Mouse (Mus musculus): ENCODE measurements around the gene Prss57. TPM values are rescaled to one million over a fixed set of nuclear protein-coding genes. Genes with fewer than 3 reads are reported as not detected.

Gene Prss57
- 0.17 and 0.19 TPM in 2 replicates for polyA plus RNA-seq (2012; rRNA removed; ENCODE audit: low replicate concordance)

DNA sequence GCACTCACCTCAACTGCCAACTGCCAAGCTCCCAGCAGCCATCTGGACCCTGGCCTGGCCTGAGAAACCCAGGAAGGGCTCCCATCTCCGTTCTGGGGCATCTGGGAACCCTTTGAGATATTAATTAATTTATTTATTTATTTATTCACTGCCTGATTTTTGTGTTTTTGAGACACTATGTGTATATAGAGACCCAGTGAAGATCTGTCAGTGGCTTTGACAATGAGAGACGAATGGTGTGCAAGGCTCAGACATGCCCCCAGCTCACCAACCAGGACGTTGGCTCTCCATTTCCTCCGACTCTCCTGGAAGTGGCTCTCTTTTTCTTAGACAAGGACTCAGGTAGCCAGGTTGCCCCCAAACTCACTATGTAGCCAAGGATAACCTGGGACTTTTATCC is at the start of gene Prss57:
TSS of gene Prss57 (minus strand) at position 101 of the 400 bp plus-strand sequence.

GRCm38 (mm10) chr10:79820782-79821181 is 30.0 kb upstream of the Prss57 start, which contains the start of gene Misp:
Gene Misp, plus strand, starts transcription at chr10:79820989.

GRCm38 (mm10) chr10:79793051-79793737 is 2.4 kb upstream of the Prss57 start, which contains the start of gene Palm:
Gene Palm, plus strand, starts transcription at chr10:79793572.

DNA sequence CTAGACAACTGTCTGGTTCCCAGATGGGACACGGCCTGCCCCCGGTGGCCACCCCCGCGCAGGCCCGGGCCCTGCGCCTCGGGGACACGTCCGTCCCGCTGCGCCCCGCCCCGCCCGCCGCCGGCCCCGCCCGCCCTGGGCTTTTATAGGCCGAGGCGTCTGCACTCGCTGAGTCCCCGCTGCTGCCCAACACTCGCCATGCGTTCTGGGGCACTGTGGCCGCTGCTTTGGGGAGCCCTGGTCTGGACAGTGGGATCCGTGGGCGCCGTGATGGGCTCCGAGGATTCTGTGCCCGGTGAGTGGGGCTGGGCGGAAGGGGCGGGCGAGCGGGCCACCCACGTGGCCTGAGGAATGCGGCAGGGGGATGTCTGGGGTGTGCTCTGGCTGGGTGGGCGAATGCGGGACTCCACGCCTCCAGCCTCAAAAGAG is 13.6 kb downstream of the Prss57 start, which contains the start of gene Fstl3:
TSS of gene Fstl3 (plus strand) at position 170 of the 429 bp plus-strand sequence.

DNA sequence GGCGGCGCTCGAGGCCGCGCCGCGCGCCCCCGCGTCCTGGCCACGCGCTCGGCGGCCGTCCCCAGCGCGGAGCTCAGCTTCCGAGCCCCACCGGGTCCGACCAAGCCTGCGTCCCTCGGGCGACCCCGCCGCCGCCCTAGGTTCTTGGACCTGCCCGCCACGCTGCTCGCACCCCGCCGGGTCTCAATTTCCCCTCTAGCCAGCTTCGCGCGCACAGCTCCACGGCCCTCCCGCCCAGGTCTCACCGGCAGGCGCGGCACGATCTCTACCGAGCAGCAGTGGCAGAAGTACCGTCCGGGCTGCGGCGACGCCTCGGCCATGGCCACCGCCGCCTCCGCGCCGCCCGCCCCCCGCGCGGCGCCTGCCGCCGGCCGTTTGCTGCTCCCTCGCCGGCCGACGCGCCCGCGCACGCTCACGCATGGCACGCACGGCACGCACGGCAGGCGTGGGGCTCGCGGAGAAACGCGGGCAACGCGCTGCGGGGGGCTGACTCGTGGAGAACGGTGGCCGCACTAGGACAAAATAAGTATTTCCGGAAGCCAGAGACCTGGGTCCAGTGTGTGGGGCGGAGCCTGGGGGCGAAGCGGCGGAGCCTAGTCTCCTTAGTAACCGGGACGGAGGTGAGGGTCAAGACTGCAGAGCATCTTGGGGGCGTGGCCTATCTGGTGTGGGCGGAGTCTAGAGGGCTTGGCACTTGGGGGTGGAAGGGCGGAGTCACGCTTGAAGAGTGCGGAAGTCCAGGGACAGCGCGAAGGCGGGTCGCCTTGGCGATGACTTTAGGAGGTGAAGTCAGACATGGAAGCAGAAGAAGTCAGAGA is 24.0 kb downstream of the Prss57 start, which contains the start of gene Rnf126:
TSS of gene Rnf126 (minus strand) at position 445 of the 818 bp plus-strand sequence.

GRCm38 (mm10) chr10:79754856-79755516 is 35.8 kb downstream of the Prss57 start, which contains the start of gene Fgf22:
Gene Fgf22, plus strand, starts transcription at chr10:79755076.

DNA sequence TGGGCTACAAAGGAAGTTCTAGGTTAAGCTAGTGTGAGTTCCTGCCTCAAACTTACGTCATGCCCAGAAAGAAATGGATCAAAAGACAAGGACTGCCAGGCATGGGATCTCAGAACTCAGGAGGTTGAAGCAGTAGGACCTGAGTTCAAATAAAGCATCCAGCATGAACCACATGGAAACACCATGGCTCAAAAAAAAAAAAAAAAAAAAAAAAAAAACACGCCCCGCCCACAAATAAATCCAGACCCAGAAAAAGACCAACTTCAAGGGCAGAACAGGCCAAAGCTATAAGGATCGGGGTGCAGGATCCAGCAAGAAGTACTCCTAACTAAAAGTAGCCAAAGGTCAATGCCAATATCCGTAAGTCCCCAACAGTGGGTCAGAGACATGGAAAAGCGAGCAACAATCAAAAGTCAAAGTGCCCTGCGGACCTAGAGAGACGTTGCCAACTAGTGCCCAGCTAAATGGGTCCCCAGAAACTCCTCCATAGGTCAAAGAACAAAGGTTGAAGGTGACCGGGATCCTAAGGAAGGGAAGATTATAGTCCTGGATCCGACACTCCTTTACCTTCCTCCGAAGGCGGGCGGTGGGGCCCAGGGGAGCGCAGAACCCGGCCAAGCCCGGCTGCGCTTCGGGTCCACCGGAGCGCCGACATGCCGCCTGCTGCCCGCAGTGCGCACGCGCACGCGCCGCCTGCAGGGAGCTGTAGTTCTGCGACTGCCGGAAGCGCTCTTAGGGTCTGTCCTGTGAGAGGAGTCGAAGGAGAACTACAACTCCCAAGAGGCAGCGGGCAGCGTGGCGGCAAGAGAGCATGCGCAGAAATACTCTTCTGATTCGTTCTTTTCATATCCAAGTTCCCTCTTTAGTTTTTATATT is 44.6 kb downstream of the Prss57 start, which contains the start of gene Polrmt:
TSS of gene Polrmt (minus strand) at position 684 of the 876 bp plus-strand sequence.

Other genes starting within 250 kb of the Prss57 start
- 50.2 and 106 TPM in 2 replicates for gene Mier2, start 235.8 kb downstream of the Prss57 start, polyA plus RNA-seq (2012; rRNA removed; ENCODE audit: low replicate concordance)
- not detected in 2 replicates for gene Theg, start 203.6 kb downstream of the Prss57 start, polyA plus RNA-seq (2012; rRNA removed; ENCODE audit: low replicate concordance)
- gene C2cd4c, start 176.9 kb downstream of the Prss57 start, polyA plus RNA-seq (2012; rRNA removed; ENCODE audit: low replicate concordance): 0.11 and 0.67 TPM in 2 replicates
- 11.9 and 35.3 TPM in 2 replicates for gene Shc2, start 153.0 kb downstream of the Prss57 start, polyA plus RNA-seq (2012; rRNA removed; ENCODE audit: low replicate concordance)
- gene Odf3l2, start 145.2 kb downstream of the Prss57 start, polyA plus RNA-seq (2012; rRNA removed; ENCODE audit: low replicate concordance): not detected in 2 replicates
- gene Madcam1, start 126.4 kb downstream of the Prss57 start, polyA plus RNA-seq (2012; rRNA removed; ENCODE audit: low replicate concordance): 0.35 and 0.63 TPM in 2 replicates
- gene Tpgs1, start 121.6 kb downstream of the Prss57 start, polyA plus RNA-seq (2012; rRNA removed; ENCODE audit: low replicate concordance): 53.3 and 65.9 TPM in 2 replicates
- gene Cdc34, start 108.8 kb downstream of the Prss57 start, polyA plus RNA-seq (2012; rRNA removed; ENCODE audit: low replicate concordance): 199 and 244 TPM in 2 replicates
- 0.96 and 1.0 TPM in 2 replicates for gene Gzmm, start 101.9 kb downstream of the Prss57 start, polyA plus RNA-seq (2012; rRNA removed; ENCODE audit: low replicate concordance)
- 629 and 760 TPM in 2 replicates for gene Bsg, start 86.5 kb downstream of the Prss57 start, polyA plus RNA-seq (2012; rRNA removed; ENCODE audit: low replicate concordance)
- gene Hcn2, start 74.3 kb downstream of the Prss57 start, polyA plus RNA-seq (2012; rRNA removed; ENCODE audit: low replicate concordance): 2.0 and 3.2 TPM in 2 replicates
- 53.4 and 66.9 TPM in 2 replicates for gene Polrmt, start 44.4 kb downstream of the Prss57 start, polyA plus RNA-seq (2012; rRNA removed; ENCODE audit: low replicate concordance)
- gene Fgf22, start 35.9 kb downstream of the Prss57 start, polyA plus RNA-seq (2012; rRNA removed; ENCODE audit: low replicate concordance): 0.26 TPM in 1 of 2 replicates, not detected in the other
- gene Rnf126, start 24.0 kb downstream of the Prss57 start, polyA plus RNA-seq (2012; rRNA removed; ENCODE audit: low replicate concordance): 70.2 and 152 TPM in 2 replicates
- gene Fstl3, start 13.7 kb downstream of the Prss57 start, polyA plus RNA-seq (2012; rRNA removed; ENCODE audit: low replicate concordance): 48.7 and 48.9 TPM in 2 replicates
- 79.5 and 127 TPM in 2 replicates for gene Palm, start 2.6 kb upstream of the Prss57 start, polyA plus RNA-seq (2012; rRNA removed; ENCODE audit: low replicate concordance)
- 0.53 and 9.3 TPM in 2 replicates for gene Misp, start 30.0 kb upstream of the Prss57 start, polyA plus RNA-seq (2012; rRNA removed; ENCODE audit: low replicate concordance)
- 143 and 437 TPM in 2 replicates for gene Ptbp1, start 63.5 kb upstream of the Prss57 start, polyA plus RNA-seq (2012; rRNA removed; ENCODE audit: low replicate concordance)
- gene Prtn3, start 83.5 kb upstream of the Prss57 start, polyA plus RNA-seq (2012; rRNA removed; ENCODE audit: low replicate concordance): 9.6 and 15.2 TPM in 2 replicates
- gene Plppr3, start 83.7 kb upstream of the Prss57 start, polyA plus RNA-seq (2012; rRNA removed; ENCODE audit: low replicate concordance): 32.9 and 40.1 TPM in 2 replicates
- 1.6 and 3.3 TPM in 2 replicates for gene Elane, start 95.3 kb upstream of the Prss57 start, polyA plus RNA-seq (2012; rRNA removed; ENCODE audit: low replicate concordance)
- gene Cfd, start 99.9 kb upstream of the Prss57 start, polyA plus RNA-seq (2012; rRNA removed; ENCODE audit: low replicate concordance): 21,080 and 31,020 TPM in 2 replicates
- gene Med16, start 118.0 kb upstream of the Prss57 start, polyA plus RNA-seq (2012; rRNA removed; ENCODE audit: low replicate concordance): 55.6 and 79.3 TPM in 2 replicates
- gene Gm26602, start 119.9 kb upstream of the Prss57 start, polyA plus RNA-seq (2012; rRNA removed; ENCODE audit: low replicate concordance): not detected in 2 replicates
- gene Kiss1r, start 126.0 kb upstream of the Prss57 start, polyA plus RNA-seq (2012; rRNA removed; ENCODE audit: low replicate concordance): 9.9 and 10.5 TPM in 2 replicates
- gene R3hdm4, start 130.2 kb upstream of the Prss57 start, polyA plus RNA-seq (2012; rRNA removed; ENCODE audit: low replicate concordance): 145 and 176 TPM in 2 replicates
- 3.0 and 9.3 TPM in 2 replicates for gene Arid3a, start 136.1 kb upstream of the Prss57 start, polyA plus RNA-seq (2012; rRNA removed; ENCODE audit: low replicate concordance)
- 46.4 and 57.2 TPM in 2 replicates for gene Wdr18, start 169.2 kb upstream of the Prss57 start, polyA plus RNA-seq (2012; rRNA removed; ENCODE audit: low replicate concordance)
- gene Grin3b, start 179.8 kb upstream of the Prss57 start, polyA plus RNA-seq (2012; rRNA removed; ENCODE audit: low replicate concordance): 0.10 and 0.13 TPM in 2 replicates
- 273 and 278 TPM in 2 replicates for gene Tmem259, start 193.4 kb upstream of the Prss57 start, polyA plus RNA-seq (2012; rRNA removed; ENCODE audit: low replicate concordance)
- gene Cnn2, start 197.6 kb upstream of the Prss57 start, polyA plus RNA-seq (2012; rRNA removed; ENCODE audit: low replicate concordance): 63.8 and 191 TPM in 2 replicates
- gene Abca7, start 205.5 kb upstream of the Prss57 start, polyA plus RNA-seq (2012; rRNA removed; ENCODE audit: low replicate concordance): 15.1 and 17.4 TPM in 2 replicates
- 32.7 and 52.3 TPM in 2 replicates for gene Arhgap45, start 225.7 kb upstream of the Prss57 start, polyA plus RNA-seq (2012; rRNA removed; ENCODE audit: low replicate concordance)
- 154 and 220 TPM in 2 replicates for gene Polr2e, start 248.8 kb upstream of the Prss57 start, polyA plus RNA-seq (2012; rRNA removed; ENCODE audit: low replicate concordance)